Mouse (Mus musculus): ENCODE measurements at regions not wholly inside any gene's neighbourhood (a gene's known extent, or its start where the extent isn't known, plus 50 kb on each side); places are given as distances from the start of the nearest gene placed in this dataset.

DNA sequence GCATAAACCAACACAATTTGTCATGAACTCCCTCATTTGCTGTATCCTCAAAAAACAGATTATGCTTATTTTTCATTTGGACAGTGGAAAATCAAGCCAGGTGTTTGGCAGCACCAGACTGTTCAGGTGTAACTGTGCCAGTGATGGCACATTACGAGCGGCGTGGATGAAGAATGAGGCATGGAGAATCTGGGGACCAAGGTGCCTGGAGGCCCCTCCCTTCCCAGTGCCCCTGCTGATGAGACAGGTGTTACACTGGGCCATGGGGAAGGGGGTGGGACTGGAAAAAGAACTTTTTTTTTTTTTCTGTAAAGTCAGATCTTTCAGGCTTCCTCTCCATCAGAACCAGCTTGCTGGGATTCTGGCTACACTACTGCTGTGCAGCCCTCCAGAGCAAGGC lies 451.5 kb upstream of the Pkn2 start:
- TF ChIP-seq CTCF (IDR thresholded peaks at IDR 0.05; ENCODE audit: low read depth) (no peak), EP300 (optimal IDR thresholded peaks at IDR 0.05) (no peak)
